Mouse (Mus musculus) small intestine, adult 2 months (tissue): ENCODE data around the gene Pdzd4. TPM values are rescaled to one million over a fixed set of nuclear protein-coding genes. Genes with fewer than 3 reads are reported as not detected.

ENCODE experiments used
- H3K27ac ChIP-seq: fragments of 200-500 bp; 2 replicates; pipeline ENCODE4 v1.5.1; 2012; ENCODE audit warnings: low read depth, low read length, control low read depth, inconsistent platforms; ENCODE audit not compliant: insufficient read depth
- H3K27me3 ChIP-seq: fragments of 200-500 bp; 2 replicates; pipeline ENCODE4 v1.6.1; 2012; ENCODE audit warnings: mild to moderate bottlenecking, moderate library complexity, low read length, inconsistent platforms; ENCODE audit not compliant: control insufficient read depth, insufficient read depth
- H3K36me3 ChIP-seq: fragments of 200-500 bp; 2 replicates; pipeline ENCODE4 v1.6.1; 2012; ENCODE audit warnings: mild to moderate bottlenecking, low read length, control low read depth, inconsistent platforms; ENCODE audit not compliant: control insufficient read depth, insufficient read depth
- H3K4me1 ChIP-seq: fragments of 200-500 bp; 2 replicates; pipeline ENCODE4 v1.6.1; 2012; ENCODE audit warnings: low read length, inconsistent platforms, mixed read lengths; ENCODE audit not compliant: control insufficient read depth, insufficient read depth, insufficient read length
- H3K4me3 ChIP-seq: fragments of 200-500 bp; 2 replicates; pipeline ENCODE4 v1.5.1; 2012; ENCODE audit warnings: low read depth, mild to moderate bottlenecking, control low read depth, inconsistent platforms, low read length, moderate library complexity
- CTCF ChIP-seq: fragments of 200-500 bp; IDR thresholded peaks from 2 replicates; pipeline ENCODE4 v1.5.1; 2012; ENCODE audit warnings: low read depth, mild to moderate bottlenecking, control low read depth, inconsistent platforms, low read length, moderate library complexity, mixed read lengths; ENCODE audit not compliant: insufficient replicate concordance, insufficient read length; ENCODE audit errors: extremely low read depth
- POLR2A ChIP-seq: fragments of 200-500 bp; IDR thresholded peaks from 2 replicates; pipeline ENCODE4 v1.6.1; 2012; ENCODE audit warnings: low read depth, mild to moderate bottlenecking, control low read depth, inconsistent platforms, low read length, moderate library complexity
- WGBS: fragments of 180-500 bp; shearing (Covaris S2); methylation state at CpG from one replicate; pipeline ENCODE4 v1.1.7; 2018; 5-methylcytosine and 5-hydroxymethylcytosine counted together
- polyA plus RNA-seq: library from polyadenylated mRNA; depleted of rRNA; stranded (reverse); fragments of >200 nt; gene quantifications from 2 replicates; pipeline ENCODE4 v1.2.3, GENCODE M21; 2012; rRNA removed

The Pdzd4 gene
- 0.65 and 0.83 TPM in 2 replicates for polyA plus RNA-seq

GRCm38 (mm10) chrX:73824185-73825151 lies at the start of gene Pdzd4:
TSS of gene Pdzd4 (minus strand) at chrX:73824969.
- Histone ChIP-seq H3K27me3 (0 out of 2 replicates have a peak, but pooled peaks cover 4% of the 10 kb centered on the region), H3K4me3 (peak within 1 kb of the TSS; percentile 73), H3K36me3 (no peaks in the 10 kb centered on the region), H3K27ac (no peak within 1 kb of the TSS), H3K4me1 (no peaks in the 10 kb centered on the region)
- WGBS, result 11% methylated on average over 64 of the region's 84 CpGs
- TF ChIP-seq POLR2A, result no peak
- TF ChIP-seq CTCF, result no peak

GRCm38 (mm10) chrX:73871956-73872355 lies 47.2 kb upstream of the Pdzd4 start:
- 78% methylated on average over 1 of the region's 1 CpGs for WGBS
- Histone ChIP-seq H3K36me3 (no peaks in the 10 kb centered on the region), H3K27me3 (no peaks in the 10 kb centered on the region), H3K4me3 (no peak overlapping the region), H3K4me1 (peaks cover 3% of the 10 kb centered on the region; the same call in 1 of the 2 replicates), H3K27ac (no peak overlapping the region)
- no peak for TF ChIP-seq CTCF
- TF ChIP-seq POLR2A, result no peak

- no peaks in the 10 kb centered on the region for H3K4me1 ChIP-seq
- TF ChIP-seq CTCF, result no peak
- TF ChIP-seq POLR2A, result no peak
- no peaks in the 10 kb centered on the region for H3K27me3 ChIP-seq
- no peaks in the 10 kb centered on the region for H3K36me3 ChIP-seq
- no peak overlapping the region for H3K27ac ChIP-seq
- no peak overlapping the region for H3K4me3 ChIP-seq
Measured at GRCm38 (mm10) chrX:73871474-73871873, 46.7 kb upstream of the Pdzd4 start.

GRCm38 (mm10) chrX:73869334-73869733 lies 44.6 kb upstream of the Pdzd4 start:
- Histone ChIP-seq H3K36me3 (peaks cover 4% of the 10 kb centered on the region; the same call in 1 of the 2 replicates), H3K4me3 (no peak overlapping the region), H3K27ac (no peak overlapping the region), H3K27me3 (no peaks in the 10 kb centered on the region), H3K4me1 (no peaks in the 10 kb centered on the region)
- 30% methylated on average over 5 of the region's 5 CpGs for WGBS
- TF ChIP-seq CTCF, result no peak
- TF ChIP-seq POLR2A, result no peak

GRCm38 (mm10) chrX:73867852-73868251 lies 43.1 kb upstream of the Pdzd4 start:
- no peaks in the 10 kb centered on the region for H3K27me3 ChIP-seq
- 75% methylated on average over 1 of the region's 1 CpGs for WGBS
- no peak overlapping the region for H3K27ac ChIP-seq
- H3K4me3 ChIP-seq, result no peak overlapping the region
- H3K36me3 ChIP-seq, result peaks cover 4% of the 10 kb centered on the region; the same call in 1 of the 2 replicates
- H3K4me1 ChIP-seq, result no peaks in the 10 kb centered on the region
- no peak for TF ChIP-seq CTCF
- TF ChIP-seq POLR2A, result no peak

GRCm38 (mm10) chrX:73867256-73867655 lies 42.5 kb upstream of the Pdzd4 start:
- Histone ChIP-seq H3K36me3 (peaks cover 7% of the 10 kb centered on the region; the same call in 1 of the 2 replicates), H3K4me1 (no peaks in the 10 kb centered on the region), H3K27me3 (no peaks in the 10 kb centered on the region), H3K27ac (no peak overlapping the region), H3K4me3 (no peak overlapping the region)
- no peak for TF ChIP-seq POLR2A
- TF ChIP-seq CTCF, result no peak
- 47% methylated on average over 3 of the region's 3 CpGs for WGBS

- WGBS, result 55% methylated on average over 3 of the region's 3 CpGs
Measured at GRCm38 (mm10) chrX:73864692-73865091, 39.9 kb upstream of the Pdzd4 start.

More at GRCm38 (mm10) chrX:73864692-73865091, 39.9 kb upstream of the Pdzd4 start:
- TF ChIP-seq POLR2A (no peak), CTCF (no peak)
- Histone ChIP-seq H3K4me1 (no peaks in the 10 kb centered on the region), H3K27me3 (no peaks in the 10 kb centered on the region), H3K4me3 (no peak overlapping the region), H3K36me3 (peaks cover 15% of the 10 kb centered on the region), H3K27ac (no peak overlapping the region)
